Mouse (Mus musculus) CH12.LX (cell line): ENCODE measurements around the gene Ccdc3.

ENCODE experiments used
- CHD2 ChIP-seq: IDR thresholded peaks from 2 replicates; pipeline ENCODE4 v1.6.1; 2011; ENCODE audit warnings: low read length, improper control_type of control experiment
- KAT2A ChIP-seq: IDR thresholded peaks from 2 replicates; pipeline ENCODE4 v1.6.1; 2012; ENCODE audit warnings: low read length, improper control_type of control experiment, inconsistent platforms; ENCODE audit not compliant: insufficient replicate concordance
- NRF1 ChIP-seq: IDR thresholded peaks from 2 replicates; pipeline ENCODE4 v1.6.1; 2014; ENCODE audit warnings: low read depth, mild to moderate bottlenecking, inconsistent platforms, low read length, improper control_type of control experiment, moderate library complexity
- PAX5 ChIP-seq: IDR thresholded peaks from 2 replicates; pipeline ENCODE4 v1.6.1; 2012; ENCODE audit warnings: low read length, inconsistent platforms, mixed read lengths
- POLR2AphosphoS2 ChIP-seq: IDR thresholded peaks from 2 replicates; pipeline ENCODE4 v1.6.1; 2011; ENCODE audit warnings: low read depth, low read length, improper control_type of control experiment
- ZMIZ1 ChIP-seq: IDR thresholded peaks from 2 replicates; pipeline ENCODE4 v1.6.1; 2012; ENCODE audit warnings: low read depth, mild to moderate bottlenecking, inconsistent platforms, low read length, improper control_type of control experiment

DNA sequence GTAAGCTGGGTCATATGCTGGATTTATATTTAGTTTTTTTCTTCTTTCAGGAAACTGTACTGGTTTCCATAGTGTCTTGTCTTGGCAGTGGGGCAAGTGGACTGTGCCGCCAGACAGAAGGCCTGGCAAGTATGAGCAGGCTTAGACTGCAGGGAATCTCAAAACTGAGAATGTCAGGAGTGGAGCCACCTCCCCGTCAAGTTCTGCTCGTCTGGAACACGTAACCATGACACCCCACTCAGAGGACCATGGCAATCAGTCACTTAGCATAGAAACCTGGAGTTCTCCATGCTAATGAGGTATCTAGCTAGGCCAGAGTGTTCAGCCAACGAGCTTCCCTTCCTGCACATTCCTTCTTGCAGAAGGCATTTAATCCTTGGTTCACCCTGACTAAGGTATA is 10.2 kb upstream of the Ccdc3 start:
- no peak for TF ChIP-seq NRF1
- TF ChIP-seq POLR2AphosphoS2, result no peak
- TF ChIP-seq ZMIZ1, result no peak
- no peak for TF ChIP-seq CHD2
- no peak for TF ChIP-seq KAT2A
- TF ChIP-seq PAX5, result no peak
